Mouse (Mus musculus) liver, postnatal 0 days (tissue): ENCODE data around the gene Trim60.

Source experiments
- CTCF ChIP-seq: sonication (generic); IDR thresholded peaks from 2 replicates; pipeline ENCODE4 v1.5.1; 2016; ENCODE audit warnings: antibody characterized with exemption, low read depth
- EP300 ChIP-seq: IDR thresholded peaks from 2 replicates; pipeline ENCODE4 v1.6.1; 2016; ENCODE audit warnings: antibody characterized with exemption, low read depth, mild to moderate bottlenecking

GRCm38 (mm10) chr8:65046565-65046964 lies 28.2 kb upstream of the Trim60 start:
- TF ChIP-seq CTCF (no peak), EP300 (no peak)
